Mouse (Mus musculus) B cell, adult 2 months (primary cell): ENCODE data around the gene Mapk8ip3.

Source experiments
- DNase-seq, 2 experiments: peaks; one replicate each; pipeline ENCODE4 v3.0.0; 2022

Mapk8ip3 gene

DNA sequence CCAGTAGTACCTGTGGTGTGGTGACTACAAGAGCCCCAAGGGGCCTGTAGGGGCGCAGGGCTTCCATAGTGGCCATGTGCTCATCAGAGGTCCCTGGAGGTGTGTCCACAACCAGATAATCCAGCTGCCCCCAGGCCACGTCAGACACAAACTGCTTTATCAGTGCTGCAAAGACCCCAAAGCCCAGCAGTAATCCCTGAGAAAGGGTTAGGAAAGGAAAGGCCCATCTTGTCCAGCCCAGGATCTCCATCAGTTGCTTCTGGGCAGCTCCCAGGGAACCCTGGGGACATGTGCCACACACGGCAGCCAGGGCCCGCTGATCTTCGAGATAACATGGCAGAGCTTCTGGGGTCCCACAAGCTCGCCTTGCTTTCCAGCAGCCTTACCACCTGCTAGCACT is 52.4 kb downstream of the Mapk8ip3 start:
- DNase-seq, result no peak

- peak; percentile 47 to 49 for DNase-seq
Observed at GRCm38 (mm10) chr17:24881738-24882440, 54.9 kb downstream of the Mapk8ip3 start.

- DNase-seq, result no peak
Observed at GRCm38 (mm10) chr17:24878531-24878930, 58.2 kb downstream of the Mapk8ip3 start.

DNA sequence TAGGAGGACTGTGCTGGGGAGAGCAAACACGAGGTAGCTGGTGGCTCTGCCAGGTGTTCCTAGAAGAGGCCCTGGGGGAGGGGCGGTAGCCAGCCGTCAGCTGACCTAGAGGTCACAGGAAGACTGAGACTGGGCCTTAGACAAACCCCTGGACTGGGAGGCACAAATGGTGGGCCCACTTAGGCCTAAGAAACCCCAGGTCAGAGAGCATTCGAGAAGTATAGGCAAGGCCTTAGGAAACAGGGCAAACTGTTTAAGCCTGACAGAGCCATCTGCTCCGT is 58.7 kb downstream of the Mapk8ip3 start:
- no peak for DNase-seq

DNA sequence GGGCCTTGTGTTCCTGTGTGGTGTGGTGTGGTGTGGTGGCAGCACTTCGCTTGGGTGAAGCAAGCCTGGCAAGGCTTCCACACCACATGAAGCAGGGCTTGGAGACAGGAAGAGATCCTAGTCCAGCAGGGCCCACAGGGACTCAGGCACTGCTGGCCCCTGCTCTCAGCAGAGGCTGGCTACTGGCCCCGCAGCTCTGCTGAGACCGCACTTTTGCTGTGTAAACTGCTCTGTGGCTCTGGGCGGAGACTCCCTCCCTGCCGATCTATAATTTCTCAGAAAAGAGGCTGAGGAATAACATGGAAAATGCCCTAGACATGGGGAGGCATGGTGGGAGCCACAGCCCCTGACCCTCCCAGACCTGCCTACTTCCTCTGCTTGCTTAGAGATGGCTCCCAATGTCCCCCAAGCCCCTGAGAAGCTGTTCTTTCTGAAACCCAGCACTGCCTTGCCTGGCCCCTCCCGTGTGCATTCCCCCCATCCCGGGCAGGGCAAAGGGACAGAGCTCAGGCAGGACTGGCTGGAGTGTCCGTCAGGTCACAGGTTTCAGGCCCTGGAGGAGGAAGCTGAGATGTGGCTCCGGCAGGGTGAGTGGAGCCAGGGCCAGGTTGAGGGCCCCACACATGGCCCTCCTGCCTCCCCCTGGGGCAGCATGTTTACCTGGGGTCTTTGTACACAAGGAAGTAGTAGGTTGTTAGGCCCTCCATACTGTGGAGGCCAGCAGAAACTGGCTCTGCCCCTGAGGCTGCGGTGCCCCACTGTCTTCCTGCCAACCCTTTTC is 59.3 kb downstream of the Mapk8ip3 start:
- no peak for DNase-seq

- no peak for DNase-seq
Observed at GRCm38 (mm10) chr17:24874989-24875388, 61.8 kb downstream of the Mapk8ip3 start.

DNA sequence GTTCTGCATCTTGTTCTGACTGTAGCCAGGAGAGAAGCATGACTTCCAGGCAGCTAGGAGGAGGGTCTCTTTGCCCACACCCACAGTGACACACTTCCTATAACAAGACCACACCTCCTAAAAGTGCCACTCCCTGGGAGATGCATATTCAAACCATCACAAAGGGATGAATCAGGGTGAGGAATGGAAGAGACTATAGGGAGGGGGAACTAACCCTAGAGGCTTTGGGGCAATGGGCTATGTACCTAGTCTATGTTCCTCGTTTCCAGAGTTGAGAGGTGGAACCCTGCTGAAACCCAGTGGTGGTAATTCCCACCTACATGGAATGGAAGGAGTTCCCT is 62.4 kb downstream of the Mapk8ip3 start:
- no peak for DNase-seq

DNA sequence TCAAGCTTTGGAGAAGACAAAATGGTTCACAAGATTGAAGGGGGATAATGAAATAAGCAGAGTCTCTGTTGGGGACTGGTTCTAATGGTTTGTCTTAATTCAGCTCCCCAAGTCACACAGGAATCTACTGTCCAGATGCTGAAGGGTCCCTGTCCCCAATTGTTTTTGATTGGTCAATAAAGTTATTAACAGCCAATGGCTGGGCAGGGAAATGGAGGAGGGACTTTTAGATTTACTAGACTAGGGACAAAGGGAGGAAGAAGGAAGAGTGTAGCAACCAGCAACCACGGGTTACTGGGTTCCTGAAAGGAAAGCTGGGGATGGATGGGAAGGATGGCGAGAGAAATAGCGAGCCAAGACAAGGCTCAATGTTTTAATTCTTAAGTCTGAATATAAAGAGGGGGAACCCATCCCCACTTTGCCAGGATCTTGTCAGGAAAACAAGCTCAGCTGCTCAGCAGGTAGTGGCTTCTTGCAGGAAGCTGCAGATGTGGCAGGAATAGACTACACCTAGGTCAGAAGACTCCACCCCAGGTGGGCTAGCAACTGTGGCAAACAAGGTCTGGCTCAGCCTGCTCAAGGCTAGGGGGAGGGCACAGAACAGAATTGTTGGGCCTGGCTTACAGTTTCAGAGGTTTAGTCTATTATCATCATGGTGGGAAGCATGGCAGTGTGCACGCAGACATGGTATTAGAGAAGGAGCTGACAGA is 62.9 kb downstream of the Mapk8ip3 start:
- no peak for DNase-seq

DNA sequence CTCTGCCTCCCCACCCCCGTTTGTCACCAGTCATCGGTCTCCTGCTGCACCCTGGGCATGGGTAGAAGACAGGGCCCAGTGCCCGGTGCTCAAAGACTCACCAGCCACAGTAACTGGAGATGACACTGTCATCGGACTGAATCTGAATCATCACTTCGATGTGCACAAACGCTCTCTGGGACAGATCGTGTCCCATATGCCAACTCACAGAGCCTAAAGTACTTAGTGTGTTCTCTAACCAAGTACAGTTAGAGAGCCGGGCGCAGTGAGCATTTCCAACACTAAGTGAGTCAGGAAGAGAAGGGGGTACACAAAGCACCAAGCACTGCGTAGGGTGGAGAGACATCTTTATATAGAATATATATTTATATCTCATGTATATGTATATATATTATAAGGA is 68.9 kb downstream of the Mapk8ip3 start:
- DNase-seq, result no peak

DNA sequence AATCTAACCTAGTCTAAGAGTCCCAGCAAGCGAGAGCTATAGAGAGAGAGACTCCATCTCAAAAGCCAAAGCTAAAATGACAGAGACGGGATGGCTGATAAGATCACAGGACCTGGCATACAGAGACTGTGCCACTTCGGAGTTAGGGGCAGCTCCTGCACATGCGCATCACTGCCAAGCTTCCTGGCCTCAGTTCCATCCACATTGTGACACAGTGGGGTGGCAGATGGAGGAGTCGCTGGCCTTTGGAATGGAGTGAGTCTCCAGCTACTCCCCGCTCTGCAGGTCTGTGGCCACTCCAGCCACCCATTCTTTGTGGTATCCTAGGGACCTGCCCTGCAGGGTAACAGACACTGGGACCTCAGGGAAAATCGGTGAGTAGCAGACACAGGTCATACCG is 71.0 kb downstream of the Mapk8ip3 start, which contains the start of gene Igfals:
TSS of gene Igfals (plus strand) at position 222 of the 400 bp plus-strand sequence.
- no peak for DNase-seq

DNA sequence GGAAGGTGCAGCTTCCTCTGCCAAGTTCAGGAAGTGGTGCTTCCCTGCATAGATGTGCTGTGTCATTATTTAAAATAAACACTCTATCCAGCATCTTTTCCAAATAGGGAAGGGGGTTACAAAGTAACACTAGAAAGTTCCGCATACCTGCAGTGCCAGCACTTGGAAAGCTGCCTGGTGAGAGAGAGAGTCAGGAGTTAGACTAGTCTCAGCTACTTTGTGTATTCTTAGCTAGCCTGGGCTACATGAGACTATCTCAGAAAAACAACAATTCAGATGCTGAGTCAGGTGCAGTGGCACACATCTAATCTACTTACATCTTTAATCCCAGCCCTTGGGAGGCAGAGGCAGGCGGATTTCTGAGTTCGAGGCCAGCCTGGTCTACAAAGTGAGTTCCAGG is 75.0 kb downstream of the Mapk8ip3 start:
- DNase-seq, result no peak

GRCm38 (mm10) chr17:24860076-24860475 is 76.7 kb downstream of the Mapk8ip3 start:
- no peak for DNase-seq

DNA sequence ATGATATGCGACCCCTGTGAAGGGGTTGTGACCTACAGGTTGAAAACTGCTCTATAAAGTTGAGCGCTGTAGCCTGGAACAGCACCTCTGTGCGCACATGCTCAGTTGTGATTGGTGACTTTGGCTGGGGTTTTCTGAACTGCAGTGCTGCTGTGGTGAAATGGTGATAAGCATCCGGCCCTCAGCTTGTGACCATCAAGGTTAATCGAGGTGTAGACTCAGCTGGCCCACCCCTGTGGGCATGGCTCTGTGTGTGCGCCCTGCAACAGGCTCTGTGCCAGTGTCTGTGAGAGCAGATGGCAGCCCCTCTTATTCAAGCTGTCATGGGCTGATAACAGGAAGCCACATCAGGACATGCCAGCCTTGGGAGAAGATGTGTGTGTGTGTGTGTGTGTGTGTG is 77.8 kb downstream of the Mapk8ip3 start:
- no peak for DNase-seq

GRCm38 (mm10) chr17:24857831-24858470 is 78.8 kb downstream of the Mapk8ip3 start:
- no peak for DNase-seq

DNA sequence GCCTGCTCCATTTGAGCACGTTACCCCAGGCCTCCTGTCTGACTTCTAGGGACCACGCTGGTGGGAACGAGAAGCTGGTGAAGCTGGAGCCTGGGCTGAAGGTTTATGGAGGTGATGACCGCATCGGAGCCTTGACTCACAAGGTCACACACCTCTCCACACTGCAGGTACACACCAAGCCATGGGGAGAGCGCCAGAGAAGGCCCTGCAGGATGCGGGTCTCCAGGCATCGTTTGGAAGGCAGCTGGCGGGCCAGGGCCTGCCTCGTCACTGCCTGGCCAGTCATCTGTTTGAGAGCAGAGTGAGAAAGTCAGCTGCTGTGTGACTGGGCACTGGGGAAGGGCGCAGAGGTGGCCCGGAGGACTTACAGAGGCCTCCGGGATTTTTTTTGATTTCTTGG is 80.2 kb downstream of the Mapk8ip3 start:
- no peak for DNase-seq

- no peak for DNase-seq
Observed at GRCm38 (mm10) chr17:24855838-24856464, 80.8 kb downstream of the Mapk8ip3 start.

- DNase-seq, result no peak
Observed at GRCm38 (mm10) chr17:24851381-24852125, 85.2 kb downstream of the Mapk8ip3 start.

GRCm38 (mm10) chr17:24850773-24851127 is 86.0 kb downstream of the Mapk8ip3 start:
- DNase-seq, result no peak

DNA sequence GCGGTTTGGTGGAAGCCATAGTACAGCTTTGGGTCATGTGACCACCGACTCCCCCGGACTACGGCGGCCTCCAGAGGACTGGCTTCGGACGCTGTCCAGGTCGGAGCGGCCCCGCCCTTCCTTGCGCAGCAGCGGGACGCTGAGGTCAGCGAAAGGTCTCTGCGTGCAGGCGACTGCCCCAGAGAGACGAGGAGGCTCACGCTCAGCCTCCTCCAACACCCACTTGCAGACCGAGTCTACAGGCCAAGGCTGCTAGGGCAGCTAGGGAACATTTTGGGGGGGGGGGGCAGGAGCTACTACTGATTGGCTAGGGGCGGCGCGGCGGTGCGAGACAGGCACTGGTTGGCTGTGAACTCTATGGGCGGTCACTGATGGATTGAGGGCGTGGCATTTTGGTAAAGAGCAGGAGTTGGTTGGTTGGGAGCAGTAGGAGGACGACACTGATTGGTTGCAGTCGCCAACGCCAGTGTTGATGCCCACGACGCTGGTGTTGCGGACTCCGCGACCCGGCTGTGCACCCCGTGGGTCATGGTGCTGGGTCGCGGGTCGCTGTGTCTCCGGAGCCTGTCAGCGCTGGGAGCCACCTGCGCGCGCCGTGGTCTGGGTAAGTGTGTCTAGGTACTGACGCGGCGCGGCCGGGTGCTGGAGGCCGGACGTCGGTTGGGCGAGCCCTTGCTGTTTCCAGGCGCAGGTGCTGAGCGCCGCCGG is 86.6 kb downstream of the Mapk8ip3 start, which contains the start of gene Fahd1:
TSS of gene Fahd1 (minus strand) at position 300 of the 708 bp plus-strand sequence.
- peak; percentile 89 to 92 for DNase-seq

GRCm38 (mm10) chr17:24849733-24850064 is 87.1 kb downstream of the Mapk8ip3 start:
- no peak for DNase-seq

GRCm38 (mm10) chr17:24848600-24849031 is 88.2 kb downstream of the Mapk8ip3 start:
- DNase-seq, result no peak

DNA sequence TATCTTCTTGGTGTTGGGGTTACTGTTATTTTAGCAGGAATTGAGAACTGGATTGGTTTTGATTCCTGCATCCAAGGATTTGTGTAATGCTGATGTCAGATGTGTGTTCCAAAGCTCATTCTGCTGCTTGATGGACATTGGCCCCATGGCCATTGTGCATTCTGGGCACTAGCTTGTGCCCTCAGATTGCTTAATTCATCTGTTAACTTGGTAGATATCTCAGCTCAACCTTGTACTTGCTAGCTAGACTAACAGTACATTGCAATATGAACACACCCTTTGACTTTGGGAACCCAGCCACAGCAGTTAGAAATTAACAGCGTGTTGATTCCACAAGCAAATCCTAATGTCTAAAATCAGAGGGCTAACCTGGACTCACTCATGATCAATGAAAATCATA is 89.4 kb downstream of the Mapk8ip3 start:
- no peak for DNase-seq
